Mouse (Mus musculus): Measurements from ENCODE around the gene Olfr461. TPM values are rescaled to one million over a fixed set of nuclear protein-coding genes. Genes with fewer than 3 reads are reported as not detected.

Gene Olfr461
- total and polyA plus RNA-seq, 3 experiments: not detected

DNA sequence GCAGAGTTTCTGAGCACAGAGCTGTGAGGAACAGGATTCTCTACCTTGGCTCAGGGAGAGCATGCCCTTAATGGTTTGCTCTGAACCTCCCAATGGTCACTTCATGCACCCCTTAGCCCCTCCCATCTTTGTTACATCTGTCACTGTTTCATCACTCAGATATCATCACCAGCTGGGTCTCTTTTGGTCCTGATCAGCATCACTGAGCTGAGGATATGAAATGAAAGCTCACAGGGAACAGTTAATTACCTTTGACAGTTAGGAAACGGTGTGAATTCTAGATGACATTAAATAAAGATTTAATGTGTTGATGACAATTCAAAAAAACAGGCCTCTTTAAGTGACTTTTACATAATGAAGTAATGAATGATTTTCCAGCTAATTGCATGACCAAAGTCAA is 35.4 kb downstream of the Olfr461 start, which contains the start of gene Prss37:
Gene Prss37 (minus strand): TSS at position 101 of the 400 bp plus-strand sequence.
- Histone ChIP-seq H3K79me2 (ENCODE audit: control insufficient read depth, insufficient read depth, low read length, poor library complexity) (no peaks in the 10 kb centered on the region), H3K27me3 (ENCODE audit: control insufficient read depth in 1 of 2, insufficient read depth in 2 of 2, low read length in 2 of 2) (no peaks in the 10 kb centered on the region; a peak in 1 of 4 replicates), H3K27ac (ENCODE audit: control insufficient read depth, low read depth, low read length) (no peak within 1 kb of the TSS), H3K9me3 (replicated peaks; ENCODE audit: insufficient read depth, low read length) (no peaks in the 10 kb centered on the region), H3K4me1 (ENCODE audit: control insufficient read depth in 1 of 2, insufficient read depth in 2 of 2, low read length in 2 of 2) (no peaks in the 10 kb centered on the region), H3K4me3 (ENCODE audit: control insufficient read depth in 1 of 2, insufficient read depth in 1 of 2, low read depth in 2 of 2, low read length in 2 of 2) (no peak within 1 kb of the TSS), H3K36me3 (ENCODE audit: control insufficient read depth in 1 of 2, insufficient read depth in 2 of 2, low read length in 2 of 2) (no peaks in the 10 kb centered on the region), H3K9ac (ENCODE audit: control insufficient read depth, low read depth, low read length, poor library complexity, severe bottlenecking) (no peak within 1 kb of the TSS)
- TF ChIP-seq POLR2A (IDR thresholded peaks at IDR 0.05; ENCODE audit: control insufficient read depth in 1 of 2, insufficient read depth in 1 of 2, low read depth in 1 of 2, low read length in 2 of 2, poor library complexity in 1 of 2): no peak
- TF ChIP-seq USF2 (IDR thresholded peaks at IDR 0.05; ENCODE audit: borderline replicate concordance in 1 of 2, insufficient read depth in 1 of 2, low read depth in 1 of 2, low read length in 2 of 2): no peak
- no peak for TF ChIP-seq TAL1 (IDR thresholded peaks at IDR 0.05; ENCODE audit: low read length)
- no peak for TF ChIP-seq CTCF (IDR thresholded peaks at IDR 0.05 in 2 of 3, conservative IDR thresholded peaks at IDR 0.05 in 1 of 3; ENCODE audit: control insufficient read depth in 1 of 3, insufficient read depth in 1 of 3, low read depth in 2 of 3, low read length in 3 of 3, poor library complexity in 1 of 3, severe bottlenecking in 1 of 3)
- no peak for TF ChIP-seq ETS1 (IDR thresholded peaks at IDR 0.05; ENCODE audit: low read depth, low read length)
- TF ChIP-seq KAT2A (conservative IDR thresholded peaks at IDR 0.05; ENCODE audit: low read depth, low read length): no peak
- TF ChIP-seq TBP (IDR thresholded peaks at IDR 0.05; ENCODE audit: low read depth, low read length): no peak
- TF ChIP-seq GATA1 (IDR thresholded peaks at IDR 0.05; ENCODE audit: low read depth, low read length): no peak
- no peak for TF ChIP-seq SIN3A (IDR thresholded peaks at IDR 0.05; ENCODE audit: low read length)
- no peak for TF ChIP-seq BHLHE40 (IDR thresholded peaks at IDR 0.05; ENCODE audit: borderline replicate concordance, low read depth, low read length)
- no peak for TF ChIP-seq MAX (IDR thresholded peaks at IDR 0.05; ENCODE audit: low read length)
- TF ChIP-seq ELF1 (IDR thresholded peaks at IDR 0.05; ENCODE audit: low read depth, low read length): no peak
- TF ChIP-seq HCFC1 (IDR thresholded peaks at IDR 0.05; ENCODE audit: low read depth, low read length): no peak
- TF ChIP-seq MXI1 (IDR thresholded peaks at IDR 0.05; ENCODE audit: low read depth, low read length): no peak
- TF ChIP-seq MEF2A (IDR thresholded peaks at IDR 0.05; ENCODE audit: extremely low read depth, insufficient replicate concordance, low read depth, low read length, poor library complexity, severe bottlenecking): no peak
- no peak for TF ChIP-seq RAD21 (IDR thresholded peaks at IDR 0.05; ENCODE audit: low read depth, low read length)
- TF ChIP-seq TCF12 (IDR thresholded peaks at IDR 0.05; ENCODE audit: low read depth, low read length): no peak
- no peak for DNase-seq (ENCODE audit: low read depth, low spot score)

GRCm38 (mm10) chr6:40493229-40493628 is 61.6 kb downstream of the Olfr461 start, which contains the start of gene Tas2r108:
Tas2r108 (plus strand) TSS chr6:40493529.
- H3K27me3 ChIP-seq (ENCODE audit: control insufficient read depth in 1 of 2, insufficient read depth in 2 of 2, low read length in 2 of 2): no peaks in the 10 kb centered on the region
- no peak within 1 kb of the TSS for H3K9ac ChIP-seq (ENCODE audit: control insufficient read depth, low read depth, low read length, poor library complexity, severe bottlenecking)
- no peak for TF ChIP-seq ETS1 (IDR thresholded peaks at IDR 0.05; ENCODE audit: low read depth, low read length)
- no peak for TF ChIP-seq EP300 (IDR thresholded peaks at IDR 0.05; ENCODE audit: low read depth in 1 of 2, low read length in 2 of 2)
- no peak for TF ChIP-seq CTCF (IDR thresholded peaks at IDR 0.05 in 2 of 3, conservative IDR thresholded peaks at IDR 0.05 in 1 of 3; ENCODE audit: control insufficient read depth in 1 of 3, insufficient read depth in 1 of 3, low read depth in 2 of 3, low read length in 3 of 3, poor library complexity in 1 of 3, severe bottlenecking in 1 of 3)
- TF ChIP-seq GATA1 (IDR thresholded peaks at IDR 0.05; ENCODE audit: low read depth, low read length): no peak
- H3K36me3 ChIP-seq (ENCODE audit: control insufficient read depth in 1 of 2, insufficient read depth in 2 of 2, low read length in 2 of 2): no peaks in the 10 kb centered on the region
- no peaks in the 10 kb centered on the region for H3K79me2 ChIP-seq (ENCODE audit: control insufficient read depth, insufficient read depth, low read length, poor library complexity)
- DNase-seq (ENCODE audit: low read depth, low spot score): no peak
- H3K27ac ChIP-seq (ENCODE audit: control insufficient read depth, low read depth, low read length): no peak within 1 kb of the TSS
- no peaks in the 10 kb centered on the region for H3K4me1 ChIP-seq (ENCODE audit: control insufficient read depth in 1 of 2, insufficient read depth in 2 of 2, low read length in 2 of 2)
- H3K9me3 ChIP-seq (replicated peaks; ENCODE audit: insufficient read depth, low read length): no peaks in the 10 kb centered on the region
- H3K4me3 ChIP-seq (ENCODE audit: control insufficient read depth in 1 of 2, insufficient read depth in 1 of 2, low read depth in 2 of 2, low read length in 2 of 2): no peak within 1 kb of the TSS

Other genes with a start within 250 kb of the Olfr461 start
- 29.6 and 29.9 TPM in 2 replicates for gene Agk, start 229.9 kb downstream of the Olfr461 start, total RNA-seq (2012; rRNA removed)
- 10 to 100 TPM in 1 of 2 experiments, not detected in 1; 29.7 TPM for gene Agk, start 229.9 kb downstream of the Olfr461 start, polyA plus RNA-seq (2012; ENCODE audit: insufficient read depth in 1 of 2, insufficient read length in 2 of 2, low read depth in 1 of 2, low replicate concordance in 2 of 2, missing spikeins in 1 of 2)
- gene E330009J07Rik, start 118.9 kb downstream of the Olfr461 start, total RNA-seq (2012; rRNA removed): 6.1 and 6.4 TPM in 2 replicates
- gene E330009J07Rik, start 118.9 kb downstream of the Olfr461 start, polyA plus RNA-seq (2012; ENCODE audit: insufficient read depth in 1 of 2, insufficient read length in 2 of 2, low read depth in 1 of 2, low replicate concordance in 2 of 2, missing spikeins in 1 of 2): 1 to 10 TPM in 1 of 2 experiments, not detected in 1; 5.9 TPM
- gene Wee2, start 116.0 kb downstream of the Olfr461 start, total RNA-seq (2012; rRNA removed): not detected in 2 replicates
- not detected for gene Wee2, start 116.0 kb downstream of the Olfr461 start, polyA plus RNA-seq (2012; ENCODE audit: insufficient read depth in 1 of 2, insufficient read length in 2 of 2, low read depth in 1 of 2, low replicate concordance in 2 of 2, missing spikeins in 1 of 2)
- 97.2 and 99.2 TPM in 2 replicates for gene Ssbp1, start 83.7 kb downstream of the Olfr461 start, total RNA-seq (2012; rRNA removed)
- 10 to 100 TPM in 1 of 2 experiments, not detected in 1; 91.7 TPM for gene Ssbp1, start 83.7 kb downstream of the Olfr461 start, polyA plus RNA-seq (2012; ENCODE audit: insufficient read depth in 1 of 2, insufficient read length in 2 of 2, low read depth in 1 of 2, low replicate concordance in 2 of 2, missing spikeins in 1 of 2)
- not detected in 2 replicates for gene Tas2r137, start 63.8 kb downstream of the Olfr461 start, total RNA-seq (2012; rRNA removed)
- not detected for gene Tas2r137, start 63.8 kb downstream of the Olfr461 start, polyA plus RNA-seq (2012; ENCODE audit: insufficient read depth in 1 of 2, insufficient read length in 2 of 2, low read depth in 1 of 2, low replicate concordance in 2 of 2, missing spikeins in 1 of 2)
- gene Tas2r108, start 61.5 kb downstream of the Olfr461 start, total RNA-seq (2012; rRNA removed): 0.16 TPM in 1 of 2 replicates, not detected in the other
- under 1 TPM in 1 of 2 experiments, not detected in 1; 0.10 TPM for gene Tas2r108, start 61.5 kb downstream of the Olfr461 start, polyA plus RNA-seq (2012; ENCODE audit: insufficient read depth in 1 of 2, insufficient read length in 2 of 2, low read depth in 1 of 2, low replicate concordance in 2 of 2, missing spikeins in 1 of 2)
- gene Prss37, start 35.5 kb downstream of the Olfr461 start, total RNA-seq (2012; rRNA removed): not detected in 2 replicates
- not detected for gene Prss37, start 35.5 kb downstream of the Olfr461 start, polyA plus RNA-seq (2012; ENCODE audit: insufficient read depth in 1 of 2, insufficient read length in 2 of 2, low read depth in 1 of 2, low replicate concordance in 2 of 2, missing spikeins in 1 of 2)
- gene Olfr460, start 14.4 kb upstream of the Olfr461 start, total RNA-seq (2012; rRNA removed): not detected in 2 replicates
- not detected for gene Olfr460, start 14.4 kb upstream of the Olfr461 start, polyA plus RNA-seq (2012; ENCODE audit: insufficient read depth in 1 of 2, insufficient read length in 2 of 2, low read depth in 1 of 2, low replicate concordance in 2 of 2, missing spikeins in 1 of 2)
- gene Clec5a, start 30.8 kb upstream of the Olfr461 start, total RNA-seq (2012; rRNA removed): not detected in 2 replicates
- not detected for gene Clec5a, start 30.8 kb upstream of the Olfr461 start, polyA plus RNA-seq (2012; ENCODE audit: insufficient read depth in 1 of 2, insufficient read length in 2 of 2, low read depth in 1 of 2, low replicate concordance in 2 of 2, missing spikeins in 1 of 2)
- gene Tas2r138, start 58.3 kb upstream of the Olfr461 start, total RNA-seq (2012; rRNA removed): not detected in 2 replicates
- gene Tas2r138, start 58.3 kb upstream of the Olfr461 start, polyA plus RNA-seq (2012; ENCODE audit: insufficient read depth in 1 of 2, insufficient read length in 2 of 2, low read depth in 1 of 2, low replicate concordance in 2 of 2, missing spikeins in 1 of 2): not detected
- gene Mgam, start 73.8 kb upstream of the Olfr461 start, total RNA-seq (2012; rRNA removed): not detected in 2 replicates
- gene Mgam, start 73.8 kb upstream of the Olfr461 start, polyA plus RNA-seq (2012; ENCODE audit: insufficient read depth in 1 of 2, insufficient read length in 2 of 2, low read depth in 1 of 2, low replicate concordance in 2 of 2, missing spikeins in 1 of 2): not detected